Mouse (Mus musculus) embryonic facial prominence, embryonic 12.5 days (tissue): Measurements from ENCODE around the gene Tbc1d22a. TPM values are rescaled to one million over a fixed set of nuclear protein-coding genes. Genes with fewer than 3 reads are reported as not detected.

Experiments
- ATAC-seq: fragments of 200-750 bp; cut with Nextera tagmentation; 2 replicates; pipeline ENCODE4 v1.8.0; 2017; ENCODE audit not compliant: insufficient number of reproducible peaks, insufficient read depth, low FRiP score, low TSS enrichment
- H3K27ac ChIP-seq: fragments of 300-500 bp; sonication (generic); 2 replicates; pipeline ENCODE4 v1.5.1; 2016; ENCODE audit warnings: mild to moderate bottlenecking
- H3K27me3 ChIP-seq: fragments of 300-500 bp; sonication (generic); 2 replicates; pipeline ENCODE4 v1.6.1; 2016; ENCODE audit warnings: mild to moderate bottlenecking, moderate library complexity
- H3K36me3 ChIP-seq: fragments of 300-500 bp; sonication (generic); 2 replicates; pipeline ENCODE4 v1.6.1; 2016; ENCODE audit warnings: mild to moderate bottlenecking
- H3K4me1 ChIP-seq: fragments of 300-500 bp; sonication (generic); 2 replicates; pipeline ENCODE4 v1.6.1; 2016
- H3K4me2 ChIP-seq: fragments of 300-500 bp; sonication (generic); replicated peaks from 2 replicates; pipeline ENCODE4 v1.6.1; 2016; ENCODE audit warnings: mild to moderate bottlenecking, moderate library complexity
- H3K4me3 ChIP-seq: fragments of 300-500 bp; sonication (generic); 2 replicates; pipeline ENCODE4 v1.5.1; 2016; ENCODE audit warnings: mild to moderate bottlenecking
- H3K9ac ChIP-seq: fragments of 300-500 bp; sonication (generic); 2 replicates; pipeline ENCODE4 v1.6.1; 2016; ENCODE audit warnings: mild to moderate bottlenecking, moderate library complexity
- H3K9me3 ChIP-seq: fragments of 300-500 bp; sonication (generic); 2 replicates; pipeline ENCODE4 v1.6.1; 2016; ENCODE audit warnings: mild to moderate bottlenecking, moderate library complexity
- WGBS: fragments of 180-500 bp; shearing (Covaris S2); methylation state at CpG from one replicate; pipeline ENCODE4 v1.1.7; 2016; 5-methylcytosine and 5-hydroxymethylcytosine counted together
- polyA plus RNA-seq: library from polyadenylated mRNA; unstranded; fragments of >200 nt; fragmentation: Nextera tagmentation; extraction: Ambion mirVana; gene quantifications from 2 replicates; pipeline ENCODE4 v1.2.1, GENCODE M21; 2016

Tbc1d22a gene
- polyA plus RNA-seq, 1 experiment from 2014 or later, result 13.0 TPM

GRCm38 (mm10) chr15:86383278-86383677, 169.0 kb downstream of the Tbc1d22a start:
- H3K9me3 ChIP-seq, result no peaks in the 10 kb centered on the region
- 72% methylated on average over 5 of the region's 5 CpGs for WGBS
- no peak overlapping the region for H3K9ac ChIP-seq
- no peaks in the 10 kb centered on the region for H3K27me3 ChIP-seq
- H3K4me3 ChIP-seq, result no peak overlapping the region
- no peak overlapping the region for H3K27ac ChIP-seq
- no peak overlapping the region for H3K4me2 ChIP-seq
- no peaks in the 10 kb centered on the region for H3K36me3 ChIP-seq
- H3K4me1 ChIP-seq, result no peaks in the 10 kb centered on the region
- no peak for ATAC-seq

GRCm38 (mm10) chr15:86385436-86385835, 171.2 kb downstream of the Tbc1d22a start:
- ATAC-seq, result no peak
- H3K4me2 ChIP-seq, result no peak overlapping the region
- no peaks in the 10 kb centered on the region for H3K9me3 ChIP-seq
- no peaks in the 10 kb centered on the region for H3K27me3 ChIP-seq
- no peaks in the 10 kb centered on the region for H3K4me1 ChIP-seq
- no peak overlapping the region for H3K9ac ChIP-seq
- WGBS, result 57% methylated on average over 2 of the region's 2 CpGs
- no peak overlapping the region for H3K27ac ChIP-seq
- no peak overlapping the region for H3K4me3 ChIP-seq
- no peaks in the 10 kb centered on the region for H3K36me3 ChIP-seq

GRCm38 (mm10) chr15:86386325-86386724, 172.1 kb downstream of the Tbc1d22a start:
- Histone ChIP-seq H3K27me3 (no peaks in the 10 kb centered on the region), H3K4me2 (no peak overlapping the region), H3K27ac (no peak overlapping the region), H3K36me3 (no peaks in the 10 kb centered on the region), H3K9ac (no peak overlapping the region), H3K4me1 (no peaks in the 10 kb centered on the region), H3K4me3 (no peak overlapping the region), H3K9me3 (no peaks in the 10 kb centered on the region)
- no peak for ATAC-seq
- 84% methylated on average over 8 of the region's 8 CpGs for WGBS

- no peak overlapping the region for H3K27ac ChIP-seq
Measured at GRCm38 (mm10) chr15:86388597-86388996, 174.3 kb downstream of the Tbc1d22a start.

GRCm38 (mm10) chr15:86404866-86405265, 190.6 kb downstream of the Tbc1d22a start:
- H3K4me3 ChIP-seq, result no peak overlapping the region
- H3K36me3 ChIP-seq, result no peaks in the 10 kb centered on the region
- WGBS, result 72% methylated on average over 5 of the region's 5 CpGs
- H3K27me3 ChIP-seq, result no peaks in the 10 kb centered on the region
- no peak for ATAC-seq
- H3K9me3 ChIP-seq, result no peaks in the 10 kb centered on the region
- H3K9ac ChIP-seq, result no peak overlapping the region
- H3K4me2 ChIP-seq, result no peak overlapping the region
- no peaks in the 10 kb centered on the region for H3K4me1 ChIP-seq
- no peak overlapping the region for H3K27ac ChIP-seq

More at GRCm38 (mm10) chr15:86388597-86388996, 174.3 kb downstream of the Tbc1d22a start:
- ATAC-seq, result no peak
- Histone ChIP-seq H3K4me1 (no peaks in the 10 kb centered on the region), H3K4me3 (no peak overlapping the region), H3K4me2 (no peak overlapping the region), H3K9me3 (no peaks in the 10 kb centered on the region), H3K27me3 (no peaks in the 10 kb centered on the region), H3K9ac (no peak overlapping the region), H3K36me3 (0 out of 2 replicates have a peak, but pooled peaks cover 3% of the 10 kb centered on the region)
- WGBS, result 67% methylated on average over 3 of the region's 3 CpGs

- no peak overlapping the region for H3K4me3 ChIP-seq
- no peak for ATAC-seq
- H3K4me1 ChIP-seq, result no peaks in the 10 kb centered on the region
- H3K9me3 ChIP-seq, result no peaks in the 10 kb centered on the region
- no peaks in the 10 kb centered on the region for H3K36me3 ChIP-seq
- H3K27ac ChIP-seq, result no peak overlapping the region
- WGBS, result 18% methylated on average over 4 of the region's 4 CpGs
- no peaks in the 10 kb centered on the region for H3K27me3 ChIP-seq
- no peak overlapping the region for H3K9ac ChIP-seq
- H3K4me2 ChIP-seq, result no peak overlapping the region
Measured at GRCm38 (mm10) chr15:86405527-86405926, 191.3 kb downstream of the Tbc1d22a start.

- H3K4me1 ChIP-seq, result no peaks in the 10 kb centered on the region
- no peak for ATAC-seq
- no peak overlapping the region for H3K27ac ChIP-seq
- H3K27me3 ChIP-seq, result no peaks in the 10 kb centered on the region
- H3K9me3 ChIP-seq, result no peaks in the 10 kb centered on the region
- H3K9ac ChIP-seq, result no peak overlapping the region
- H3K36me3 ChIP-seq, result no peaks in the 10 kb centered on the region
- no peak overlapping the region for H3K4me2 ChIP-seq
- 68% methylated on average over 5 of the region's 5 CpGs for WGBS
- H3K4me3 ChIP-seq, result no peak overlapping the region
Measured at GRCm38 (mm10) chr15:86409352-86409751, 195.1 kb downstream of the Tbc1d22a start.

- WGBS, result 74% methylated on average over 5 of the region's 5 CpGs
- Histone ChIP-seq H3K27me3 (no peaks in the 10 kb centered on the region), H3K36me3 (no peaks in the 10 kb centered on the region)
Measured at GRCm38 (mm10) chr15:86411532-86412080, 197.3 kb downstream of the Tbc1d22a start.

GRCm38 (mm10) chr15:86415951-86416350, 201.7 kb downstream of the Tbc1d22a start:
- H3K27ac ChIP-seq, result no peak overlapping the region
- H3K9me3 ChIP-seq, result no peaks in the 10 kb centered on the region
- no peaks in the 10 kb centered on the region for H3K27me3 ChIP-seq
- H3K4me3 ChIP-seq, result no peak overlapping the region
- H3K4me1 ChIP-seq, result no peaks in the 10 kb centered on the region
- 66% methylated on average over 6 of the region's 6 CpGs for WGBS
- no peak overlapping the region for H3K9ac ChIP-seq
- no peak for ATAC-seq
- H3K4me2 ChIP-seq, result no peak overlapping the region
- H3K36me3 ChIP-seq, result no peaks in the 10 kb centered on the region

More at GRCm38 (mm10) chr15:86411532-86412080, 197.3 kb downstream of the Tbc1d22a start:
- Histone ChIP-seq H3K9me3 (no peaks in the 10 kb centered on the region), H3K27ac (no peak overlapping the region), H3K4me2 (no peak overlapping the region), H3K4me1 (no peaks in the 10 kb centered on the region), H3K4me3 (no peak overlapping the region), H3K9ac (no peak overlapping the region)
- no peak for ATAC-seq

GRCm38 (mm10) chr15:86418436-86418835, 204.2 kb downstream of the Tbc1d22a start:
- no peak for ATAC-seq
- Histone ChIP-seq H3K4me1 (no peaks in the 10 kb centered on the region), H3K4me2 (no peak overlapping the region), H3K9ac (no peak overlapping the region), H3K27ac (no peak overlapping the region), H3K27me3 (no peaks in the 10 kb centered on the region), H3K36me3 (no peaks in the 10 kb centered on the region), H3K4me3 (no peak overlapping the region), H3K9me3 (no peaks in the 10 kb centered on the region)
- 77% methylated on average over 2 of the region's 2 CpGs for WGBS

GRCm38 (mm10) chr15:86419620-86420019, 205.4 kb downstream of the Tbc1d22a start:
- H3K27ac ChIP-seq, result no peak overlapping the region
- no peaks in the 10 kb centered on the region for H3K9me3 ChIP-seq
- H3K27me3 ChIP-seq, result no peaks in the 10 kb centered on the region
- H3K9ac ChIP-seq, result no peak overlapping the region
- H3K36me3 ChIP-seq, result no peaks in the 10 kb centered on the region
- H3K4me2 ChIP-seq, result no peak overlapping the region
- no peaks in the 10 kb centered on the region for H3K4me1 ChIP-seq
- 84% methylated on average over 6 of the region's 6 CpGs for WGBS
- ATAC-seq, result no peak
- no peak overlapping the region for H3K4me3 ChIP-seq

- Histone ChIP-seq H3K27ac (no peak overlapping the region), H3K4me1 (no peaks in the 10 kb centered on the region), H3K4me2 (no peak overlapping the region), H3K4me3 (no peak overlapping the region), H3K27me3 (no peaks in the 10 kb centered on the region), H3K36me3 (no peaks in the 10 kb centered on the region), H3K9me3 (no peaks in the 10 kb centered on the region), H3K9ac (no peak overlapping the region)
- no peak for ATAC-seq
- 53% methylated on average over 1 of the region's 1 CpGs for WGBS
Measured at GRCm38 (mm10) chr15:86422858-86423257, 208.6 kb downstream of the Tbc1d22a start.
